Mouse (Mus musculus) natural killer cell, adult 2 months (primary cell): ENCODE measurements around the gene Ppib.

Experiments used
- DNase-seq, 2 experiments: peaks; one replicate each; pipeline ENCODE4 v3.0.0; 2022; ENCODE audit warnings: low spot score in 2 of 2

Gene Ppib

GRCm38 (mm10) chr9:66072754-66073153 is 12.7 kb downstream of the Ppib start:
- DNase-seq = no peak

DNA sequence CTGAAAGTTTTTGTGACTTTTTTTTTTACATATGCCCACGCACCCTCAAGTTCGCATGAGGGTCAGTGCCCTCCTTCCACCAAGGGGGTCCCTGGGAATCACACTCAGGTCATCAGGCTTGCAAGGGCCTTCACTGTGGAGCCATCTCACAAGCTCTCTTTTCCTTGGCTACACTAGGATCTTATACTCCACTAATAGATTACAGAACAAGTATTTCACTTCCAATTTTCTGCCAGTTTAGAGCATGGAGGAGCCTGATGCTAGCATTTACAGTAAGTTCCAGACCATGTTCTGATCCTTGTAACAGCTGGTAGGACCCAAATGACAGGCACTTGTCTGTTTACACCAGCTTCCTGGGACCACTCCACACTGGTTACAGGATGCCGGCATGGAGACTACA is 18.1 kb downstream of the Ppib start:
- DNase-seq = no peak

DNA sequence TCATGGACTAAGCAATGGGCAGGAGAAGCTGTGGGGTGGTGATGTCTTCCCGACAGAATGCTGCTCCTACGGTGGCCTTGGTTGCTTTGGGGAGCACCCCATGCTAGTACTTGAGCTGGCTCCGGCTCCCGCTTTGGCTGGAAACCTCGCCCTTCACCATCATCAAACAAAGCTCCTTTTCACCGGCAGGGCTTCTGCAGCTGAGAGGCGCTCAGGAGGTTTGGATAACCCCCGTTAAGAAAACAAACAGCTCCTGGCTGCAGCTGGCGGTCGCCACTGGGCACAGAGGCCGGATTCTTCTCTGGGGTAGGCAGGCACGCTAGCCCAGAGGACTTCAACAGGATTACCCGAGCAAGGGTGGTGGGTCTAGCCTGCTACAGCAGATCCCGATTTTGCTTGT is 18.5 kb downstream of the Ppib start:
- DNase-seq = no peak

DNA sequence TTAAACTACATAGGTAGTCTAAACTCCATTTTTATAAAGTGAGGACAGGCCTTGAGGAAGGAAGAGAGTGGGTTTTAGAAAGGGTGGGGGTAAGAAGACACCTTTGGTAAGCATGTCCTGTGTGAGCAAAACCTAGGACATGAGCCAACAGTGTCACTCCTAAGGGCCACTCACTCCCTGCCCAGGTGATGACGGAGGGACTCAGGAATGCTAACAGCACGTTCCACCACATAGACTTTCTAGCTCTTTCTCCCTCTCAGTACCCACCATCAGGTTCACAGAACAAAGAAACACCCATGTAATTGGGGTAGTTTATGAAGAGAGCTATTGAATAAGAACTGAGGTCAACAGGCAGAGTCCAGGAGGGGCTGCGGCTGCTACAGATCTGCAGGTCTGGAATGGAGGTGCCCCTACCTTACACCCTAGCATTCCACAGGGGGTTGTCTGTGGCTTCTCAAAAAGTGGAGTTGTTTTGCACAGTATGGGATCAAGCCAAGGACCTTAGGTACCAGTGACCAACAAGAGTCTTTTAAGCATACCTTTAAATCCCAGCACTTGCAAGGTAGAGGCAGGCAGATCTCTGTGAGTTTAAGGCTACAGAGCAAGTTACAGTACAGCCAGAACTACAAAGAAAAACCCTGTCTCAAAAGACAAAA is 20.9 kb downstream of the Ppib start:
- DNase-seq = no peak

DNA sequence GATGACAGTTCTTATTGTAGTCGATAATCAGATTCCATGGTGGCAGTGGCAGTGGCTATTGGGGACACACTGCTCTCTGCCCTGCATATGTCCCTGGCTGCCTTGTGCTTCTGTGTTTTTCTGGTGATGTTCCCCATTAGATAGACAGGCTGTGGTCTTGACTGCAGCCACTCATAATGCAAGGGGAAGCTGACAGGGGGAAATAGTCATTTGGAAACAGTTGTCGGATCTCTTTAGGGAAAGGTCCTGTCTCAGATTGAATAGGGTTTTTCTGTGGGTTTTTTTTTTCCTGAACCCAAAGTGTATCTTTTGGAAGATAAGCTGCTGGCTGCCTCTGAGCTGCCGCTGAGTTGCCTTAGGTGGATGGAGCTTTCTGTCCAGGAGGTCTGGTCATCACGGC is 22.0 kb downstream of the Ppib start:
- DNase-seq = no peak

DNA sequence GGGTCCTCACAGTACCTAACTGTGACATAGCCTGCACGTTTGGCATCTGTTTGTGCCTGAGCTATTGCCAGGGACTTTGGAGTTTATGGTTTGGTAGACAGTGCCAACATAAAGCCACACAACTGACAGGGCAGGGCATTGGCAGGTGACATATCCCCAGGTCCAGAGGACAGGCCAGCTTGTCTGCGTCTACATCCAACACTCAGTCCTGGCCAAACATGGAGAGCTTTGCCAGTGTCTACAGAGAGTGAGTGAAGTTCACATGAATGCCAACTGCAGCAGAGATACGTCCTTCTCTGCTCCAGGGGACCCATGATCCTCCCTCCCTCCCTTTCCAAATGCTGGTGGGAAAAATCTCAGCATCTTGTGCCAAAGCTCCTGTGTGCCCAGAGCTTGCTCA is 24.1 kb downstream of the Ppib start:
- no peak for DNase-seq

DNA sequence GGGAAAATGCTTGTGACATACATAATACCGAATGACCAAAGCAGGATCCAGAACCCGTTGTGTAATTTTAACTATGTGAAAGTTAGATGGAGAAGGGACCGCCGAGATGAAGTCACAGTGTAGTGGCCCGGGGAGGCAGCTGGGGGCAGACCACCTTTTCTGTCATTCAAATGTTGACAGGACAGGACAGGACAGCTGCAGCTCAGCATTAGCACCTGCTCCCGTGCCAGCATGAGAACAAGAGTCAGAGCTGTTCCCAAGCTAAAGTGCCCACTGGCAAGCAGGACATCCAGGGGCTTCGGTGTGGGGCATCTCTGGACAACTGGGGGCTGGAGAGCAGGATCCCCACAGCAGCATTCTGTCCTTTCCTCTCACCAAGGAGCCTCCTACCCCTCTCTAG is 27.0 kb downstream of the Ppib start:
- DNase-seq = no peak

DNA sequence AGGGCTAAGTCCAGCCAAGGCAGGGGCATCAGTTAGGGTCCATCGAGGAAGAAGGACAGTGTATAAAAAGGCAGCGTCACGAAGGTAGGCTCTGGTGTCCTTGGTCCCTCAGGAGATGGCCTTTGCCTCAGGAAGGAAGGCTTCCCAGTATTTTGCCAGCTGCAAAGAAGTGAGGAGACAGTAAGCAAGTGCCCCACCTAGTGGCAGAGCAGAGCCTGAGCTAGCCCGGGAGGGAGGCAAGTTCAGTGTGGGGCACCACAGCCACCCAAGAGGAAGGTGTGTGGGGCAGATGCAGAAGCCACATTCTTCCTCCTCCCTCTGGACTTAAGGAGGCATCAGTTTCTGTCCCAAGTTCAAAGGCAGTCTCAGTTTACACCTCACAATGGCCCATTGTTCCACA is 28.4 kb downstream of the Ppib start:
- DNase-seq = no peak

- no peak for DNase-seq
Measured at GRCm38 (mm10) chr9:66090593-66091244, 30.7 kb downstream of the Ppib start.

DNA sequence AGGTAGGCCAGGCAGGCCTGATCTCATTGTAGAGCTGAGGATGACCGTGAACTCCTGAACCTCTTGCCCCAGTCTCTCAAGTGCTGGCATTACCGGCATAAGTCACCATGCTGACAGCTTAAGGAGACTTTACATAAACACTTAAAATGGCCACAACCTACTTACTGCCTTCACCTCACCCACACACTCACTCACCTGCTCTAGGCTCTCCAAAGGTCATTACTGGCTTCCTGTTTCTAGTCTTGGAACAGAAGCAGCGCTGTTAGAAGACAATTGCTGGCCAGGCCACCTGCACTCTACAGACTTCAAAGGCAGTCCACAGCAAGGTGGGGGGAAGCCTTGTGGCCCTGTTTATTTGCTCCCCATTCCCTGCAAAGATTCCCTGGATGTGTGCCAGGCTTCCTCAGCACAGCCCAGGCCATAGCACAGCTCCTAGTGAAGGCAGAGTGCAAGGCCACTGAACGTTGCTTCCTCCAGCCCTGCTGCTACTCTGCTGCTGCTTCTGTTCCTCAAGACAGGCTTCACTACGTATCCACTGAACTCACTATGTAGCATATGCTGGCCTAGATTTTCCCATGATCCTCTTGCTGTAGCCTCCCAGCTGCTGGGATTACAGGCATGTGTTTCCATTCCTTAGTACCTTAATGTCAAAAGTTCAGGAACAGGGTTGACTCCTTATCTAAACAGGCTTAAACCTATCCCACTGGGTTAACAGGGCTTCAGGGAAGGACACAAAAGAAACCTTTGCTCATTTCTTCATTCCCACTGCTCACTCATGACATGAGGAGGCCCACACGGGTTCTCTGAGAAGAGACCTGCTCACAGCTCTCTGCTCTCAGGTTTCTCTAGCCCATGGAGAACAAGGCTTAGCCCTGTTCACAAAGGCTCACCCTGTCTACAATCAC is 31.6 kb downstream of the Ppib start:
- DNase-seq = no peak

DNA sequence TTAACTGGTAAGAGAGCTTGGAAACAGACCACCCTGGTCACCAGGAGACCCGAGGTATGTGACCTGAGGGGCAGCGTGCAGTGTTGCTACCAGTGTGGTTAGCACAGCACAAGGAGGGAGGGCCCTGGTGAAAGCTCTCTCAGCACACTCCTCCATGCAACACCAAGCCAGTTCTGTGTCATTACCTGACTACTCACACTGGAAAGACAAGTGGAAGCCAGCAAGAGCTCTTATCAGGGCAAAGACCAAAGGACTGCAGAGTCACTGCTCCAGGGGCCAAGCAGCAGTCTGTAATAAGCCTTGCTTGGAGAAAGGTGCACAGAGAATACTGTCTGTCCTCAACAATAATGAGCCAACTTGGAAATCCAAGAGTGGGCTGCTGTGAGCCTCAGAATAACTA is 32.6 kb downstream of the Ppib start:
- DNase-seq = no peak

DNA sequence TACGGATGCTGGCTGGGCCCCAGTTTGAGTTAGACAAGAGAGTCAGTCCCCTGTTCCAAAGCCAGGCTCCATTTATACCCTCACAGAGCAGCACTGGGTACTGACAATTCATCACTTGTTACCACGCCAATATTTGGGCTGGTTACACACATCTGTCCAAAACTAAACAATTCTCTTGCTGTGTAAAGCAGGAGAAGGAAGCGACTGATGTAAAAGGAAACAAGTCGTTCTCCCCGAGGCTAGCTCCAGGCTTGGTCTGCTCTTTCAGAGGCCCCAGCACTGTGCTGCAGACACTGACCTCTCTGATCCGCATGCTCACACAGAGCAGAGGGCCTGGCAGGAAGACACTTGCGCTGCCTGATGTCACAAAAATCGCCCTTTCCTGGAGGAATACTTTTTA is 41.6 kb downstream of the Ppib start:
- no peak for DNase-seq

DNA sequence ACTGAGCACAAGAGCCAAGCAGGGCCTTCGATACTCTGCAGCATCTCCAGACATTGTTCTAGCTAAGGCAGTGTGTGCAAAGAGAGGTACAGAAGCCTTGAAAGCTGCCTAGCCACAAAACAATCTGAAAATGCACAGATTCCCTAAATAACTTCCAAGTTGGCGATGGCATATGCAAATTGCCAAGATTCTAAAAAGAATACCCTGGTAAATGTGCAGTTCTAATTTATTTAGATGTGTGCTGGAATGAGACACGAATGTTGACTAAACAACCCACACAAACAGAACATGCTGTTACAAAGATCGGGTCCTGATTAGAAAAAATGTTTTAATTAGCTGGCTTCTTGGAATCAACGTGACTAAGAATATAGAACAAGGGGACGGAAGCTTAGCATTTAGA is 42.6 kb downstream of the Ppib start:
- no peak for DNase-seq

DNA sequence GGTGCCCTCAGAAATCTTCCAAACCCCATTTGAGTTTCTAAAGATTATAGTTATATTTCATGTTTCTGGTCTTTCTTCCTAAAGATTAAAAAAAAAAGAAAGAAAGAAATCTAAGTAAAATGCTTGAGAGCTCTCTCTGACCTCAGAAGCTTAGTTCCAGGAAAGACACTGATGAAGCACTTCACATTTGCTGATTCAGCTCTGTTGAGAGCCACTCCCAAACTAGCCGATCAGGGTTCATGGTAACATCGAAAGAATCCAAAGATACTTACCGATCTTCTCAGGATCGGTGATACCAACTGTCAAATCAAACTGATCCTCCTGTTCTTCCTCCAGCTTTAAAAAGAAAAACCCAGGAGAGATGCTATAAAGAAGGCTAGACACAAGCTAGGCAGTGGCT is 44.6 kb downstream of the Ppib start:
- DNase-seq = no peak

DNA sequence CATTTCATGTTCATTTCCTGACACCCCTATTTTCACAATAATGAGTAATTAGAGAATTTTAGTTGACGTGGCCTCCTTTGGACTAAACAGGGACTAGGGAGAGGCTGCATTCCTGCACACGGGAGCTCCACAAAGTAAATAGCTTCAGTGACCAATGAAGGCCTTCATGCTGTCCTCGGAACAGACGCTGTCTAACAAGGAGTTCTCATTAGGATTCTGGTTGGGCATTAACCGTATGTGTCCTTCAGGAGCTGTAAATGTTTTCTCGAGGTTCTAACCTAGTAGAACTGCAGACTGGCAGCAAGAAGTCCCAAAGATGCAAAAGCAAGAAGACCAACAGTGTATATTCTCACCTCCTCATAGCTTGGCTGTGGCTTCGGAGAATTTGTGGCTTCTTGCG is 45.1 kb downstream of the Ppib start:
- DNase-seq = no peak

- DNase-seq = no peak
Measured at GRCm38 (mm10) chr9:66109574-66109973, 49.6 kb downstream of the Ppib start.

DNA sequence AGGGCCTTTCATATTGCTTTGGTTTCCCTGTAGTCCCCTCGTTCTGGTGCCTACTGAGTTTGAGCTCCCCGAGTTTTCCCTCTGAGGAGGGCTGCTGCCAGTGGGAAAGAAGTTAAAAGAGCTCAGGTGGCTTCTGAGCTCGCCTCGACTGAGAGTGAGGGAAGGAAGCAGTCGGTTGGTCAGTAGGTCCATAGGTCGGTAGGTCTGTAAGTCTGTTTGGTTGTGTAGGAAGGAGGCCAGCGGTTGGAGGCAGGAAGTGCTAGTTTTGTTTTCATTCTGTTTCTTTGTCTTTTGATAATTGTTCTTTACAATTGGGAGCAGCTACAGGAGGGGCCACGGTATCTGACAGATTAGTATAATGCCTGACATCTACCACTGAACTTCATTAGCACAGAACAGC is 50.1 kb downstream of the Ppib start:
- no peak for DNase-seq

- no peak for DNase-seq
Measured at GRCm38 (mm10) chr9:66110611-66111379, 50.8 kb downstream of the Ppib start.

- DNase-seq = no peak
Measured at GRCm38 (mm10) chr9:66114341-66114740, 54.3 kb downstream of the Ppib start.
